Mouse (Mus musculus) stomach, postnatal 0 days (tissue): Measurements from ENCODE around the gene Rsg1. TPM values are rescaled to one million over a fixed set of nuclear protein-coding genes. Genes with fewer than 3 reads are reported as not detected.

Experiments
- ATAC-seq: fragments of 200-750 bp; cut with Nextera tagmentation; 2 replicates; pipeline ENCODE4 v1.8.0; 2017; ENCODE audit not compliant: low FRiP score, low TSS enrichment
- DNase-seq: peaks from one replicate; pipeline ENCODE4 v3.0.0-alpha.2; 2016; ENCODE audit warnings: low spot score
- H3K27ac ChIP-seq: fragments of 300-500 bp; sonication (generic); replicated peaks from 2 replicates; pipeline ENCODE4 v1.5.1; 2014; ENCODE audit warnings: mild to moderate bottlenecking, control low read depth
- H3K27me3 ChIP-seq: fragments of 300-500 bp; sonication (generic); 2 replicates; pipeline ENCODE4 v1.6.1; 2014; ENCODE audit warnings: low read length; ENCODE audit not compliant: control insufficient read depth, insufficient read depth
- H3K36me3 ChIP-seq: fragments of 300-500 bp; sonication (generic); 2 replicates; pipeline ENCODE4 v1.6.1; 2014; ENCODE audit warnings: low read length, mixed read lengths; ENCODE audit not compliant: control insufficient read depth, insufficient read depth
- H3K4me1 ChIP-seq: fragments of 300-500 bp; sonication (generic); replicated peaks from 2 replicates; pipeline ENCODE4 v1.6.1; 2014; ENCODE audit warnings: antibody characterized with exemption; ENCODE audit not compliant: control insufficient read depth, insufficient read depth
- H3K4me2 ChIP-seq: fragments of 300-500 bp; sonication (generic); replicated peaks from 2 replicates; pipeline ENCODE4 v1.6.1; 2014; ENCODE audit warnings: low read depth, mild to moderate bottlenecking, control low read depth, moderate library complexity
- H3K4me3 ChIP-seq: fragments of 300-500 bp; sonication (generic); 2 replicates; pipeline ENCODE4 v1.5.1; 2014; ENCODE audit warnings: low read depth, low read length, control low read depth
- H3K9ac ChIP-seq: fragments of 300-500 bp; sonication (generic); 2 replicates; pipeline ENCODE4 v1.6.1; 2014; ENCODE audit warnings: mild to moderate bottlenecking, low read length, control low read depth, mixed read lengths
- H3K9me3 ChIP-seq: fragments of 300-500 bp; sonication (generic); 2 replicates; pipeline ENCODE4 v1.6.1; 2016; ENCODE audit warnings: low read length; ENCODE audit not compliant: control insufficient read depth
- CTCF ChIP-seq: IDR thresholded peaks from 2 replicates; pipeline ENCODE4 v1.5.1; 2016; ENCODE audit warnings: antibody characterized with exemption, low read depth, mild to moderate bottlenecking, moderate library complexity
- EP300 ChIP-seq: optimal IDR thresholded peaks from 2 replicates; pipeline ENCODE3; 2016; ENCODE audit warnings: antibody characterized with exemption
- WGBS: fragments of 180-500 bp; shearing (Covaris S2); extraction: QIAGEN DNeasy Blood & Tissue Kit; methylation state at CpG from one replicate; pipeline ENCODE4 v1.1.7; 2014; 5-methylcytosine and 5-hydroxymethylcytosine counted together
- polyA plus RNA-seq: library from polyadenylated mRNA; unstranded; fragments of >200 nt; fragmentation: Nextera tagmentation; extraction: Ambion mirVana; gene quantifications from 2 replicates; pipeline ENCODE4 v1.2.1, GENCODE M21; 2015

The Rsg1 gene
- polyA plus RNA-seq, 1 experiment from 2014 or later: 2.3 TPM

DNA sequence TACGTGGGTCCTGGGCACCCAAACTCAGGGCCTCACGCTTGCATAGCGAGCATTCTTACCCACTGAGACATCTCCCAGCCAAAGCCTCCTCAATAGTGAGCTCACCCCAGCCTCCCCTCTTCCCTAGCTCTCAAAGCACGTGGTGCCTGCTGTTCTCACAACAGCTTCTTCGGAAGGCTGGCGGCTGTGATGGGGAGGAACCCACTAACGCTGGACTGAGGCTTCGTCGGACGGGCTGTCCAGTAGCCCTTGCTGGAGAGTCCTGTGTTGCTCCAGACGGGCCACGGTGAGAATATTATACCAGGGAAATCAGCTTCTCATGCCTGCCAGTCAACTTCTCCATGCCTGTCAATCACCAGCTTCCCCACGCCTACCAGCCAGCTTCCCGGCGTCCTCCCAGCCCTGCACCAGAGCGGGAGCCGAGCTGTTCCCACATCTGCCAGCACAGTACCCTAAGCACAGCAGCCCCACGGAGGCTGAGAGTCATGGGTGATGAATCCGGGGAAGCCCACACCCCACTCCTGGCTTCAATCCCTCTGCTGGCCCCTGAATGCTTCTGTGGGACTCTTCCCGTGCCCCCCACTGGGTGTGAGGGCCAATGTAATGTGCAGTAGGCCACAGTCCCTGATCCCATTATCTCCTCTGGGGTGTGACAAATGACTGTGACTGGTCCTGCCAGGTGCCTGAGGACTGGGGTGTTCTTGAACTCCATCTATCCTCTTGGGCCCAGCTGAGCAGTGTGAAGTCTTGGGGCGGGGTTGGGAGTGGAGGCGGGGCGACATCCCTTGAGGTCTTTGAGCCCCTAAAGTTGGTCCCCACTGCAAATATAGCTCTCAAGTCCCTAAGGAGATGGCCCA lies 61.0 kb downstream of the Rsg1 start:
- DNase-seq (no peak), ATAC-seq (no peak)
- no peaks in the 10 kb centered on the region for H3K27me3 ChIP-seq
- TF ChIP-seq CTCF: no peak
- TF ChIP-seq EP300: no peak
- no peaks in the 10 kb centered on the region for H3K9me3 ChIP-seq
- WGBS: 42% methylated on average over 23 of the region's 23 CpGs
- no peaks in the 10 kb centered on the region for H3K36me3 ChIP-seq
- H3K4me1 ChIP-seq: peaks cover 8% of the 10 kb centered on the region
- H3K9ac ChIP-seq: 0 out of 2 replicates have a peak overlapping the region, but pooled peaks have one; percentile 1
- no peak overlapping the region for H3K4me2 ChIP-seq
- H3K4me3 ChIP-seq: no peak overlapping the region
- H3K27ac ChIP-seq: peak overlapping the region; percentile 78

Other genes starting within 250 kb of the Rsg1 start
- gene Atp13a2, start 227.1 kb upstream of the Rsg1 start, polyA plus RNA-seq: 14.4 and 15.9 TPM in 2 replicates
- gene Mfap2, start 203.5 kb upstream of the Rsg1 start, polyA plus RNA-seq: 244 and 247 TPM in 2 replicates
- 1.4 and 1.6 TPM in 2 replicates for gene Crocc, start 153.4 kb upstream of the Rsg1 start, polyA plus RNA-seq
- gene Necap2, start 135.6 kb upstream of the Rsg1 start, polyA plus RNA-seq: 77.7 and 81.1 TPM in 2 replicates
- gene Spata21, start 125.6 kb upstream of the Rsg1 start, polyA plus RNA-seq: 0.05 and 0.11 TPM in 2 replicates
- gene Szrd1, start 74.2 kb upstream of the Rsg1 start, polyA plus RNA-seq: 28.6 and 29.6 TPM in 2 replicates
- gene Fbxo42, start 66.0 kb upstream of the Rsg1 start, polyA plus RNA-seq: 9.8 and 11.5 TPM in 2 replicates
- gene Arhgef19, start 25.5 kb downstream of the Rsg1 start, polyA plus RNA-seq: 6.6 and 9.2 TPM in 2 replicates
- 3.9 and 4.9 TPM in 2 replicates for gene Epha2, start 87.3 kb downstream of the Rsg1 start, polyA plus RNA-seq
- gene Fam131c, start 154.3 kb downstream of the Rsg1 start, polyA plus RNA-seq: 3.4 and 3.6 TPM in 2 replicates
- gene Clcnka, start 184.8 kb downstream of the Rsg1 start, polyA plus RNA-seq: 0.08 TPM in 1 of 2 replicates, not detected in the other
- gene Clcnkb, start 202.1 kb downstream of the Rsg1 start, polyA plus RNA-seq: not detected in 2 replicates
- gene Hspb7, start 206.8 kb downstream of the Rsg1 start, polyA plus RNA-seq: 2.3 and 3.5 TPM in 2 replicates
- gene Srarp, start 222.1 kb downstream of the Rsg1 start, polyA plus RNA-seq: not detected in 2 replicates
- gene Zbtb17, start 230.7 kb downstream of the Rsg1 start, polyA plus RNA-seq: 13.3 and 16.8 TPM in 2 replicates